8 mouse cellular contexts compared by ENCODE assay signal in genomic region chr19:16435531-16436231, GRCm38 (mm10). TPM values are rescaled to one million over a fixed set of nuclear protein-coding genes. Genes with fewer than 3 reads are reported as not detected.
A peak's percentile ranks its signal among the peaks of the same experiment; 100 is the strongest.
DNase-seq lines count a peak whose midpoint lies in the region; ATAC-seq and TF ChIP-seq lines count a peak whose summit lies in the region.

Gene Gna14, plus strand, starts transcription at chr19:16435762.

- under 1% methylated on average over 27 of the region's 27 CpGs for WGBS in cerebellum, adult 2 months
- 2% methylated on average over 27 of the region's 27 CpGs for WGBS in forebrain, embryonic 15.5 days
- 3% methylated on average over 27 of the region's 27 CpGs for WGBS in macrophage (ENCODE audit: missing documents)

- TF ChIP-seq POLR2A in cerebellum, adult 2 months (IDR thresholded peaks at IDR 0.05; ENCODE audit: borderline replicate concordance, insufficient read depth, low read length) = no peak

- H3K27me3 ChIP-seq in cerebellum, adult 2 months (ENCODE audit: control insufficient read depth, insufficient read depth, low read length) = no peaks in the 10 kb centered on the region
- peaks cover 33% of the 10 kb centered on the region for H3K27me3 ChIP-seq in forebrain, embryonic 15.5 days

- no peak within 1 kb of the TSS for H3K4me3 ChIP-seq in cerebellum, adult 2 months (replicated peaks; ENCODE audit: insufficient read depth, low read depth, low read length)
- peak within 1 kb of the TSS; percentile 42 for H3K4me3 ChIP-seq in forebrain, embryonic 15.5 days
- H3K4me3 ChIP-seq in macrophage (ENCODE audit: inconsistent target) = peak within 1 kb of the TSS; percentile 17; the same call in 1 of the 2 replicates

- peak; percentile 75 for ATAC-seq in forebrain, embryonic 15.5 days (replicated peaks)
- ATAC-seq in hematopoietic stem cell, adult 5-6 weeks (replicated peaks in 1 of 2; ENCODE audit: insufficient read depth in 1 of 2, low FRiP score in 2 of 2, low TSS enrichment in 1 of 2, low read depth in 1 of 2, poor library complexity in 2 of 2, severe bottlenecking in 2 of 2) = peak; percentile 68 to 82

- peak; percentile 37; the same call in 1 of the 2 replicates for TF ChIP-seq CTCF in cerebellum, adult 2 months (IDR thresholded peaks at IDR 0.05; ENCODE audit: borderline replicate concordance, insufficient read depth, low read depth, low read length)

- no peaks in the 10 kb centered on the region for H3K36me3 ChIP-seq in forebrain, embryonic 15.5 days
- H3K36me3 ChIP-seq in macrophage (ENCODE audit: inconsistent target) = no peaks in the 10 kb centered on the region

- no peak within 1 kb of the TSS for H3K27ac ChIP-seq in cerebellum, adult 2 months (ENCODE audit: insufficient read depth, low read length)
- H3K27ac ChIP-seq in forebrain, embryonic 15.5 days (replicated peaks) = no peak within 1 kb of the TSS
- H3K27ac ChIP-seq in macrophage = no peak within 1 kb of the TSS

- peak within 1 kb of the TSS; percentile 34; the same call in 1 of the 2 replicates for H3K9ac ChIP-seq in forebrain, embryonic 15.5 days (replicated peaks)

- no peaks in the 10 kb centered on the region for H3K79me2 ChIP-seq in macrophage (ENCODE audit: inconsistent target)

- no peaks in the 10 kb centered on the region for H3K9me3 ChIP-seq in forebrain, embryonic 15.5 days

- DNase-seq in R1 (ENCODE audit: low read depth, low spot score) = peak; percentile 82
- DNase-seq in cerebellum, adult 2 months = peak; percentile 47 to 62
- peak; percentile 30 for DNase-seq in layer of hippocampus, adult 9-11 months
- DNase-seq in retina, postnatal 1 day = peak; percentile 85
- peak; percentile 68 for DNase-seq in urinary bladder, postnatal 14 days (ENCODE audit: low spot score)

- peak within 1 kb of the TSS; percentile 66 for H3K4me2 ChIP-seq in forebrain, embryonic 15.5 days (replicated peaks)

- H3K4me1 ChIP-seq in cerebellum, adult 2 months (ENCODE audit: control insufficient read depth, insufficient read depth, low read length) = no peaks in the 10 kb centered on the region
- peaks cover 22% of the 10 kb centered on the region for H3K4me1 ChIP-seq in forebrain, embryonic 15.5 days

RNA-seq across cellular contexts. Expression of gene Gna14, which starts in this region (rescaled TPM):
- 0.44 and 0.64 TPM in 2 replicates for polyA plus RNA-seq in cerebellum, adult 2 months (2012; rRNA removed)
- 1.3 TPM in 2 replicates for polyA plus RNA-seq in forebrain, embryonic 15.5 days (2015; fragmentation: Nextera tagmentation; extraction: Ambion mirVana)
- 2.2 and 2.6 TPM in 2 replicates for total RNA-seq in hematopoietic stem cell, adult 5-6 weeks (2017)
- under 1 TPM in 1 of 26 experiments, not detected in 25; 0.22 TPM for total RNA-seq in macrophage (2018; cell fraction: chromatin; rRNA removed)
- total RNA-seq in macrophage (2018; cell fraction: cytosol; rRNA removed) = under 1 TPM in 10 of 26 experiments, not detected in 16; 0.03 to 0.17 (median 0.05) TPM
- total RNA-seq in macrophage (2018; cell fraction: nucleus; rRNA removed) = under 1 TPM in 3 of 26 experiments, not detected in 23; 0.17 to 0.37 (median 0.34) TPM
- 0.11 to 0.13 TPM in 2 of 3 replicates, not detected in the other for polyA plus RNA-seq in macrophage (2018)

Comparison
In these comparisons a context has a peak if more than half of its experiments do, and no peak if none do; other contexts are left out.
1. Peak in DNase-seq in cerebellum, adult 2 months; RNA of the gene not detected or under 1 TPM.
2. DNase-seq: peak in every context shown above with its lines; median percentile 85 in retina, postnatal 1 day; 82 in R1; 68 in urinary bladder, postnatal 14 days; 54 in cerebellum, adult 2 months; 30 in layer of hippocampus, adult 9-11 months.